Mouse (Mus musculus) layer of hippocampus, adult 11-12 months (tissue): Measurements from ENCODE around the gene Fggy.
A peak's percentile ranks its signal among the peaks of the same experiment; 100 is the strongest.

Experiments
- DNase-seq: peaks from one replicate; pipeline ENCODE4 v3.0.0; 2022; ENCODE audit warnings: low spot score

Gene Fggy

GRCm38 (mm10) chr4:95729142-95729826 lies 172.0 kb downstream of the Fggy start:
- no peak for DNase-seq

GRCm38 (mm10) chr4:95731110-95731509 lies 173.8 kb downstream of the Fggy start:
- DNase-seq, result no peak

GRCm38 (mm10) chr4:95733397-95734249 lies 176.3 kb downstream of the Fggy start:
- no peak for DNase-seq

GRCm38 (mm10) chr4:95735967-95736366 lies 178.7 kb downstream of the Fggy start:
- no peak for DNase-seq

- no peak for DNase-seq
These were observed 179.4 kb downstream of the Fggy start for GRCm38 (mm10) chr4:95736674-95737073.

- no peak for DNase-seq
These were observed 180.9 kb downstream of the Fggy start for GRCm38 (mm10) chr4:95738179-95738578.

- no peak for DNase-seq
These were observed 181.4 kb downstream of the Fggy start for GRCm38 (mm10) chr4:95738725-95739124.

GRCm38 (mm10) chr4:95741115-95741734 lies 183.9 kb downstream of the Fggy start:
- no peak for DNase-seq

GRCm38 (mm10) chr4:95742986-95743385 lies 185.7 kb downstream of the Fggy start:
- peak; percentile 54 for DNase-seq

- DNase-seq, result no peak
These were observed 189.6 kb downstream of the Fggy start for GRCm38 (mm10) chr4:95746954-95747353.

GRCm38 (mm10) chr4:95747415-95748202 lies 190.3 kb downstream of the Fggy start:
- no peak for DNase-seq

- no peak for DNase-seq
These were observed 192.9 kb downstream of the Fggy start for GRCm38 (mm10) chr4:95750186-95750585.

GRCm38 (mm10) chr4:95752538-95753188 lies 195.4 kb downstream of the Fggy start:
- DNase-seq, result no peak

- no peak for DNase-seq
These were observed 201.9 kb downstream of the Fggy start for GRCm38 (mm10) chr4:95759027-95759731.

- DNase-seq, result no peak
These were observed 208.1 kb downstream of the Fggy start for GRCm38 (mm10) chr4:95765359-95765758.

- DNase-seq, result no peak
These were observed 213.2 kb downstream of the Fggy start for GRCm38 (mm10) chr4:95770469-95770868.

GRCm38 (mm10) chr4:95771542-95771941 lies 214.2 kb downstream of the Fggy start:
- DNase-seq, result no peak

GRCm38 (mm10) chr4:95771945-95772344 lies 214.6 kb downstream of the Fggy start:
- no peak for DNase-seq

GRCm38 (mm10) chr4:95772663-95773062 lies 215.4 kb downstream of the Fggy start:
- DNase-seq, result no peak

- DNase-seq, result no peak
These were observed 218.3 kb downstream of the Fggy start for GRCm38 (mm10) chr4:95775574-95775973.

GRCm38 (mm10) chr4:95777839-95778238 lies 220.5 kb downstream of the Fggy start:
- no peak for DNase-seq
